Mouse (Mus musculus): ENCODE data around the gene Ush2a. TPM values are rescaled to one million over a fixed set of nuclear protein-coding genes. Genes with fewer than 3 reads are reported as not detected.

The Ush2a gene
- total and polyA plus RNA-seq, 3 experiments = under 0.01 to 0.04 TPM; not detected in 1

- no peaks in the 10 kb centered on the region for H3K4me1 ChIP-seq (ENCODE audit: control insufficient read depth in 1 of 2, insufficient read depth in 2 of 2, low read length in 2 of 2)
- no peak for TF ChIP-seq HCFC1 (IDR thresholded peaks at IDR 0.05; ENCODE audit: low read depth, low read length)
- TF ChIP-seq JUND (IDR thresholded peaks at IDR 0.05; ENCODE audit: low read depth, low read length) = no peak
- no peak for TF ChIP-seq USF1 (IDR thresholded peaks at IDR 0.05; ENCODE audit: low read depth, low read length)
- TF ChIP-seq BHLHE40 (IDR thresholded peaks at IDR 0.05; ENCODE audit: borderline replicate concordance, low read depth, low read length) = no peak
- no peak for TF ChIP-seq RCOR1 (IDR thresholded peaks at IDR 0.05; ENCODE audit: low read depth, low read length)
- no peak for TF ChIP-seq E2F4 (IDR thresholded peaks at IDR 0.05; ENCODE audit: borderline replicate concordance, low read depth, low read length)
- no peak for TF ChIP-seq MYC (IDR thresholded peaks at IDR 0.05; ENCODE audit: low read depth, low read length)
- no peak for TF ChIP-seq MXI1 (IDR thresholded peaks at IDR 0.05; ENCODE audit: low read depth, low read length)
- TF ChIP-seq KAT2A (conservative IDR thresholded peaks at IDR 0.05; ENCODE audit: low read depth, low read length) = no peak
- no peak for TF ChIP-seq MAZ (IDR thresholded peaks at IDR 0.05; ENCODE audit: low read depth, low read length)
- TF ChIP-seq ZNF384 (IDR thresholded peaks at IDR 0.05; ENCODE audit: low read depth, low read length) = no peak
- no peak for TF ChIP-seq ZKSCAN1 (IDR thresholded peaks at IDR 0.05; ENCODE audit: low read depth, low read length)
- TF ChIP-seq MEF2A (IDR thresholded peaks at IDR 0.05; ENCODE audit: extremely low read depth, insufficient replicate concordance, low read depth, low read length, poor library complexity, severe bottlenecking) = no peak
- TF ChIP-seq NRF1 (IDR thresholded peaks at IDR 0.05; ENCODE audit: insufficient read depth, low read depth, low read length, poor library complexity, severe bottlenecking) = no peak
- TF ChIP-seq POLR2AphosphoS2 (IDR thresholded peaks at IDR 0.05; ENCODE audit: low read length) = no peak
- no peak for TF ChIP-seq GABPA (IDR thresholded peaks at IDR 0.05; ENCODE audit: low read depth, low read length)
- no peak for TF ChIP-seq CHD2 (IDR thresholded peaks at IDR 0.05; ENCODE audit: low read length)
- no peaks in the 10 kb centered on the region for H3K36me3 ChIP-seq (ENCODE audit: control insufficient read depth in 1 of 2, insufficient read depth in 2 of 2, low read length in 2 of 2)
- no peak overlapping the region for H3K4me3 ChIP-seq (ENCODE audit: control insufficient read depth in 1 of 2, insufficient read depth in 1 of 2, low read depth in 2 of 2, low read length in 2 of 2)
- no peaks in the 10 kb centered on the region for H3K79me2 ChIP-seq (ENCODE audit: control insufficient read depth, insufficient read depth, low read length, poor library complexity)
- H3K27ac ChIP-seq (ENCODE audit: control insufficient read depth, low read depth, low read length) = no peak overlapping the region
- no peaks in the 10 kb centered on the region; a peak in 2 of 4 replicates for H3K27me3 ChIP-seq (ENCODE audit: control insufficient read depth in 1 of 2, insufficient read depth in 2 of 2, low read length in 2 of 2)
- DNase-seq (ENCODE audit: low read depth, low spot score) = peak; percentile 48
- no peaks in the 10 kb centered on the region for H3K9me3 ChIP-seq (replicated peaks; ENCODE audit: insufficient read depth, low read length)
- no peak overlapping the region for H3K9ac ChIP-seq (ENCODE audit: control insufficient read depth, low read depth, low read length, poor library complexity, severe bottlenecking)
Measured at GRCm38 (mm10) chr1:189012846-189013586, 751.2 kb downstream of the Ush2a start.

- TF ChIP-seq MYC (IDR thresholded peaks at IDR 0.05; ENCODE audit: low read depth, low read length) (no peak), JUND (IDR thresholded peaks at IDR 0.05; ENCODE audit: low read depth, low read length) (no peak), MXI1 (IDR thresholded peaks at IDR 0.05; ENCODE audit: low read depth, low read length) (no peak), NELFE (IDR thresholded peaks at IDR 0.05; ENCODE audit: low read depth, low read length) (no peak), KAT2A (conservative IDR thresholded peaks at IDR 0.05; ENCODE audit: low read depth, low read length) (no peak), CHD1 (IDR thresholded peaks at IDR 0.05; ENCODE audit: low read depth, low read length) (no peak), ZMIZ1 (IDR thresholded peaks at IDR 0.05; ENCODE audit: low read depth, low read length) (no peak), TAL1 (IDR thresholded peaks at IDR 0.05; ENCODE audit: low read length) (no peak)
- Histone ChIP-seq H3K27ac (ENCODE audit: control insufficient read depth, low read depth, low read length) (no peak overlapping the region), H3K79me2 (ENCODE audit: control insufficient read depth, insufficient read depth, low read length, poor library complexity) (no peaks in the 10 kb centered on the region)
Measured at GRCm38 (mm10) chr1:189013587-189013921, 751.7 kb downstream of the Ush2a start.

More at GRCm38 (mm10) chr1:189013587-189013921, 751.7 kb downstream of the Ush2a start:
- no peak for DNase-seq (ENCODE audit: low read depth, low spot score)
- Histone ChIP-seq H3K36me3 (ENCODE audit: control insufficient read depth in 1 of 2, insufficient read depth in 2 of 2, low read length in 2 of 2) (no peaks in the 10 kb centered on the region), H3K4me1 (ENCODE audit: control insufficient read depth in 1 of 2, insufficient read depth in 2 of 2, low read length in 2 of 2) (no peaks in the 10 kb centered on the region), H3K9ac (ENCODE audit: control insufficient read depth, low read depth, low read length, poor library complexity, severe bottlenecking) (no peak overlapping the region), H3K9me3 (replicated peaks; ENCODE audit: insufficient read depth, low read length) (no peaks in the 10 kb centered on the region), H3K4me3 (ENCODE audit: control insufficient read depth in 1 of 2, insufficient read depth in 1 of 2, low read depth in 2 of 2, low read length in 2 of 2) (no peak overlapping the region), H3K27me3 (ENCODE audit: control insufficient read depth in 1 of 2, insufficient read depth in 2 of 2, low read length in 2 of 2) (no peaks in the 10 kb centered on the region; a peak in 2 of 4 replicates)

Data from MEL (cell line).